Mouse (Mus musculus): ENCODE data around the gene Trim41. TPM values are rescaled to one million over a fixed set of nuclear protein-coding genes. Genes with fewer than 3 reads are reported as not detected.
"Not testable (repeated sequence)": the region's sequence is repeated elsewhere in the genome, so short reads cannot be mapped to it uniquely, and the experiment has no call there.

The Trim41 gene
- polyA plus RNA-seq, 1 experiment from 2014 or later: 3.2 TPM

DNA sequence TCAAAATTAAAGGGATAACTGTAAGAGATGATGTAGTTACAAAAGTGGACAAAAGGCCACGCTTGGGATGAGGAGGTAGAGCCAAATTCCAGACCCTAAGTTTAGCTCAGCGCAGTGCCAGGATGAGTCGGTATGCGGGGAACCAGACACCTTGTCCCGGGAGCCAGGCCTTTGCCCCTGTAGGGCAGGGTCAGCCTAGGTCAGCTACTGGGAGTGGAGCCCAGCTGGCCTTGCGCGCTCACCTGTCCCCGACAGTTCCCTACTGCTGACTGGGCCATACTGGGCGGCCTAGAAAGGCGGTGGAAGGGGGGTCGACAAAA lies 19.8 kb upstream of the Trim41 start:
- 16% methylated on average over 11 of the region's 11 CpGs for WGBS
- H3K36me3 ChIP-seq: no peaks in the 10 kb centered on the region
- H3K4me1 ChIP-seq: peaks cover 19% of the 10 kb centered on the region
- H3K4me3 ChIP-seq: peak overlapping the region; percentile 89
- no peaks in the 10 kb centered on the region for H3K9me3 ChIP-seq
- no peak for ATAC-seq (ENCODE audit: extremely low read depth, insufficient number of reproducible peaks, low FRiP score, low TSS enrichment)
- H3K9ac ChIP-seq: peak overlapping the region; percentile 88
- peak overlapping the region; percentile 92 for H3K4me2 ChIP-seq
- H3K27me3 ChIP-seq (replicated peaks): peaks cover 22% of the 10 kb centered on the region
- H3K27ac ChIP-seq (replicated peaks): no peak overlapping the region

DNA sequence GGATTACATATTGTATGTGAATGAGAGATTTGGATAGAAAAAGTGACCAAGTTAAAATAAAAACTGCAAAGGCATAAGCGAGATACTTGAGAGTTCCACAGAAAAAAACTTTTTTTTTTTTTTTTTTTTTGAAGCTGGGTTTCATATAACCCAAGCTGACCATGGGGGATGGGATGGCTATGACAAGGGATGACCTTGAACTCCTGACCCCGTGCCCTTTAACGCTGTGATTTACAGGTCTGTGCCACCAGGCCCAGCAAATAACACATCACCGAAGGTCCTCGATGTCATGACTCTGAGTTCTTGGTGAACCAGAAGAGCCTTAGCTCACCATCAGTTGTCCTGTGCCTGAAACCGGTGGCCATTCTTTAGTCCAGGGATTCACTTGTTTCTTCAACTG lies 18.8 kb upstream of the Trim41 start:
- H3K4me3 ChIP-seq: no peak overlapping the region
- no peak overlapping the region for H3K4me2 ChIP-seq
- H3K9ac ChIP-seq: no peak overlapping the region
- no peak for ATAC-seq (ENCODE audit: extremely low read depth, insufficient number of reproducible peaks, low FRiP score, low TSS enrichment)
- H3K27me3 ChIP-seq (replicated peaks): peaks cover 22% of the 10 kb centered on the region
- H3K4me1 ChIP-seq: peaks cover 19% of the 10 kb centered on the region
- no peaks in the 10 kb centered on the region for H3K36me3 ChIP-seq
- WGBS: 69% methylated on average over 6 of the region's 6 CpGs
- no peaks in the 10 kb centered on the region for H3K9me3 ChIP-seq
- no peak overlapping the region for H3K27ac ChIP-seq (replicated peaks)

DNA sequence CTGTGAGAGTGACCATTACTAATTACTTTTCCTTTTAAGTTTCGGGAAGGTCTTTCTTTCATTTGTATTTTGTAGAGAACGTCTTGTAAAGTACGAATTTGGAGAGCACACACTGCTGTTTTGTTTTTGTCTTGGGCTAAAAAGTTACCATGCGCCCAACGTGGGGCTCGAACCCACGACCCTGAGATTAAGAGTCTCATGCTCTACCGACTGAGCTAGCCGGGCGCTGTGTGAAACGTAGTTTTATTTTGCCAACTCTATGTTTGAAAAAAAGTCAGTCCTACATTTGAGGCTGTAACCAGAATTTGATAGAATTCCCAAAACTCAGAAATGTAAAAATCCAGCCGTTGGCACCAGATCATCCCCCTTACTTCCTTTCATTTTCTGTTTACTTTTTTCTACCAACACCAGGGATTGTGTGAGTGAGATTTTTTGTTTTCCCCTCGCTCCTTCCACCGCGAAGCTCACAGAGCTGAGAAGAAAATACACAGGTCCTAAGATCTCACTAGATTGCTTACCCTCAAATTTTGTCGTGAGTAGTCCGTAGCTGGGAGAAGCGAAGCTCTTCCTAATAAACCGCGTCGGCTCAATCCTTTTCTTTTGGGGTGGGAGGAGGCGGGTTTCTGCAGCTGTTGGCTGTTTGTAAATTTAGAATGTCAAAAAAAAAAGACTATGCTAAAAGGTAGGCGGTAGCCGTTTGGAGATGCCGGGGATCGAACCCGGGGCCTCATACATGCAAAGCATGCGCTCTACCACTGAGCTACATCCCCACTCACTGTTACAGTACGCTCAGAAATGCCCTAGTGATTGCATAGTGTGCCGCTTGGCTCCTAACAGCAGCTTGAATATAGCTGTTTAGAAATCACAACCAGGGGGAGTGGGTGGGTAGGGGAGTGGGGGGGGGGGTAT lies 16.8 kb upstream of the Trim41 start:
- H3K4me2 ChIP-seq: peak overlapping the region; percentile 76
- H3K4me3 ChIP-seq: peak overlapping the region; percentile 79
- H3K36me3 ChIP-seq: no peaks in the 10 kb centered on the region
- WGBS: under 1% methylated on average over 30 of the region's 30 CpGs
- H3K27ac ChIP-seq (replicated peaks): peak overlapping the region; percentile 76
- H3K4me1 ChIP-seq: peaks cover 29% of the 10 kb centered on the region
- H3K27me3 ChIP-seq (replicated peaks): peaks cover 14% of the 10 kb centered on the region
- H3K9me3 ChIP-seq: no peaks in the 10 kb centered on the region
- ATAC-seq (ENCODE audit: extremely low read depth, insufficient number of reproducible peaks, low FRiP score, low TSS enrichment): peak; percentile 71
- H3K9ac ChIP-seq: peak overlapping the region; percentile 87

DNA sequence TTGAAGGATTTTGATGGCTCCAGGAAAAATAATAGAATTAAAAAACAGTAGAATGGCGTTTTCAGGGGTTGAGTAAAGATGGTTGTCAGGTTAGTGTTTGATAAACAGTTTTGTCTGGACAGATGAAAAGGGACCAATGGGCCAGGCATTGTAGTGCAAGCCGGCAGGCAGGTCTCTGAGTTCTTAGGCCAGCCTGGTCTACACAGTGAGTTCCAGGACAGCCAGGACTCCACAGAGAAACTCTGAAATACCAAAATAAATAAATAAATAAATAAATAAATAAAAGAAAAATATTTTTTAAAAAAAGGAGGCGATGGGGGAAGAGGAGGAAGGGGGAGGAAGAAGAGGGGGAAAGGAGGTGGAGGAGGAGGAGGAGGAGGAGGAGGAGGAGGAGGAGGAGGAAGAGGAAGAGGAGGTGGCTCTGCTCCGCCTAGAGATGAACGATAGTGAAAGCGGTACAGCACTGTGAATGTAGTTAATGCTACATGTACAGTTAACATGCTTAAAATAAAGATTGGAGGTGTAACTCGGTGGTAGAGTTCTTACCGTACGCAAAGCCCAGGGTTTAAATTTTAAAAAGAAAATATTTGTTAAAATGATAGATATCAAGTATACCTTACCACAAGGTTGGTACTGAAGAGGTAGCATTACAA lies 16.1 kb upstream of the Trim41 start:
- H3K9ac ChIP-seq: 0 out of 2 replicates have a peak overlapping the region, but pooled peaks have one; percentile 28
- peak overlapping the region; percentile 76 for H3K4me2 ChIP-seq
- 40% methylated on average over 8 of the region's 9 CpGs for whole genome bisulfite sequencing
- peaks cover 23% of the 10 kb centered on the region for H3K4me1 ChIP-seq
- H3K36me3 ChIP-seq: no peaks in the 10 kb centered on the region
- H3K4me3 ChIP-seq: peak overlapping the region; percentile 79
- H3K27ac ChIP-seq (replicated peaks): no peak overlapping the region
- peaks cover 14% of the 10 kb centered on the region for H3K27me3 ChIP-seq (replicated peaks)
- no peak for ATAC-seq (ENCODE audit: extremely low read depth, insufficient number of reproducible peaks, low FRiP score, low TSS enrichment)
- H3K9me3 ChIP-seq: no peaks in the 10 kb centered on the region

DNA sequence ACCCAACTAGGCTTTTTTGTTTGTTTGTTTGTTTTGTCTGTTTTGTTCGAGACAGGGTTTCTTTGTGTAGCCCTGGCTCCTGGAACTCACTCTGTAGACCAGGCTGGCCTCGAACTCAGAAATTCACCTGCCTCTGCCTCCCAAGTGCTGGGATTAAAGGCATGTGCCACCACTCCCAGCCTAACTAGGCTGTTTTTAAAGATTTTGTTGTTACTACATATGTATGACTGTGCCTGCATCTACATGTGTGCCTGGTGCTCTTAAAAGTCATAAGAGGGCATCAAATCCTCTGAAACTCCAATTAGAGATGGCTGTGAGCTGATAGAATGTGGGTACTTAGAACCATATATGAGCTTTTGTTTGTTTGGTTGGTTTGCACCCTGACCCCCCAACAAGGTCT lies 14.1 kb upstream of the Trim41 start:
- WGBS: 60% methylated on average over 2 of the region's 2 CpGs
- no peak for ATAC-seq (ENCODE audit: extremely low read depth, insufficient number of reproducible peaks, low FRiP score, low TSS enrichment)
- Histone ChIP-seq H3K9ac (no peak overlapping the region), H3K27ac (replicated peaks) (no peak overlapping the region), H3K27me3 (replicated peaks) (peaks cover 4% of the 10 kb centered on the region; the same call in 1 of the 2 replicates), H3K4me1 (peaks cover 22% of the 10 kb centered on the region), H3K4me3 (no peak overlapping the region), H3K9me3 (no peaks in the 10 kb centered on the region; the same call in 1 of the 2 replicates), H3K4me2 (no peak overlapping the region), H3K36me3 (no peaks in the 10 kb centered on the region)

DNA sequence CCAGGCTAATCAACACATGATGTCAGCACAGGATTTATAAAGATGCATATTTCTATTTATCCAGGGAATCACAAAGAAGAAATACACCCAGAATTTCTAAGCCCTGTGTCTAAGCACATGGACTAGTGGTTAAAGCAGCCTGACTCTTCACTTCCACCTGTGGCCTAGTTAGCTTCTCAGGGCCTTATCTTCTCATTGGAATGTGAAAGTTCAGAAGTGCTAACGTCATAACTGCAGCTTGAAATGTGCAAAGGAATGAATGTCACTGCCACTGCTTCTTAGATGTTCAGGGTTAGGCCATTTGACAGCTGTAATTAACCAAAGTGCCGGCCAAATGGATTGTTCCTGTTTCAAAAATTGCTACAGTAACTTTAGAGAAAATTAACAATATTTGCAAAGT lies 13.1 kb upstream of the Trim41 start:
- no peak for ATAC-seq (ENCODE audit: extremely low read depth, insufficient number of reproducible peaks, low FRiP score, low TSS enrichment)
- Histone ChIP-seq H3K4me1 (peaks cover 22% of the 10 kb centered on the region), H3K9me3 (no peaks in the 10 kb centered on the region; the same call in 1 of the 2 replicates), H3K9ac (0 out of 2 replicates have a peak overlapping the region, but pooled peaks have one; percentile 28), H3K36me3 (no peaks in the 10 kb centered on the region), H3K4me3 (no peak overlapping the region), H3K27me3 (replicated peaks) (no peaks in the 10 kb centered on the region), H3K27ac (replicated peaks) (0 out of 2 replicates have a peak overlapping the region, but pooled peaks have one; percentile 15), H3K4me2 (no peak overlapping the region)
- WGBS: 32% methylated on average over 2 of the region's 2 CpGs

DNA sequence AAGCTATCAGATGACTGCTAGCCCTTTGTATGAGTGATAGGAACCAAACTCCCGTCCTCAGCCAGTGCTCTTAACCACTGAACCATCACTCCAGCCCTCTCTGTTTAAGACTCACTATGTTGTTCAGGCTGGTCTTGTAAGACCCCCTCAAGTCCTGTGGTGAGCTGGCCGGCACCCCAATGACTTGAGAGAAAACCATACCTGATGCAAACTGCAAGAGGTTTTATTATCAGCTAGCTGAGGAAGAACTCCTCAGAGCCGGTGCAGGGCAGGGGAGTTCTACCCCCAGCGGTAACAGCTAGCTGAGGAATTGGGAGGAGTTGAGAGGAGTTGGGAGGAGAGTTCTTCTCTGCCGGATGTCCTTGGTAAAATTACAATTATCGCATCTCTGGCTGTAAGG lies 10.8 kb upstream of the Trim41 start:
- ATAC-seq (ENCODE audit: extremely low read depth, insufficient number of reproducible peaks, low FRiP score, low TSS enrichment): no peak
- 73% methylated on average over 6 of the region's 6 CpGs for WGBS
- H3K9me3 ChIP-seq: no peaks in the 10 kb centered on the region; the same call in 1 of the 2 replicates
- H3K9ac ChIP-seq: no peak overlapping the region
- H3K4me2 ChIP-seq: no peak overlapping the region
- no peak overlapping the region for H3K4me3 ChIP-seq
- H3K4me1 ChIP-seq: peaks cover 31% of the 10 kb centered on the region
- H3K27ac ChIP-seq (replicated peaks): no peak overlapping the region
- H3K36me3 ChIP-seq: no peaks in the 10 kb centered on the region
- peaks cover 10% of the 10 kb centered on the region; the same call in 1 of the 2 replicates for H3K27me3 ChIP-seq (replicated peaks)

DNA sequence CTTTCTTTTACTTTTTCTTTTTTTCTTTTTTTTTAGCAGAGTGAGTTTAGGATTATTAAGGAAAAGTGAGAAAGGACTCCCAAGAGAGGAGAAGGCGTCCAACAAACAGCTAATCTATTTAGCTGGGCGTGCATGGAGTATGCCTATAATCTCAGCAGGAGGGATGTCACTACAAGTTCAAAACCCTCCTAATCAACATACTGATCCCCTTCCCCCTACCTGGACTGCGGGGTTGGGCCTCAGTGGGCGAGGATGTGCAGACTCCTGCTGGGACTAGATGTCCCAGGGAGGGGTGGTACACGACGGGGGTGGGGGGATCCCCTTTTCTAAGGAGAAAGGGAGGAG lies 9.6 kb upstream of the Trim41 start:
- under 1% methylated on average over 6 of the region's 6 CpGs for WGBS
- H3K27ac ChIP-seq (replicated peaks): peak overlapping the region; percentile 70
- no peaks in the 10 kb centered on the region for H3K36me3 ChIP-seq
- H3K9me3 ChIP-seq: no peaks in the 10 kb centered on the region; the same call in 1 of the 2 replicates
- peak overlapping the region; percentile 56 for H3K4me3 ChIP-seq
- peak; percentile 42; the same call in 1 of the 2 replicates for ATAC-seq (ENCODE audit: extremely low read depth, insufficient number of reproducible peaks, low FRiP score, low TSS enrichment)
- peaks cover 10% of the 10 kb centered on the region; the same call in 1 of the 2 replicates for H3K27me3 ChIP-seq (replicated peaks)
- peaks cover 31% of the 10 kb centered on the region for H3K4me1 ChIP-seq
- peak overlapping the region; percentile 71 for H3K4me2 ChIP-seq
- H3K9ac ChIP-seq: peak overlapping the region; percentile 76

DNA sequence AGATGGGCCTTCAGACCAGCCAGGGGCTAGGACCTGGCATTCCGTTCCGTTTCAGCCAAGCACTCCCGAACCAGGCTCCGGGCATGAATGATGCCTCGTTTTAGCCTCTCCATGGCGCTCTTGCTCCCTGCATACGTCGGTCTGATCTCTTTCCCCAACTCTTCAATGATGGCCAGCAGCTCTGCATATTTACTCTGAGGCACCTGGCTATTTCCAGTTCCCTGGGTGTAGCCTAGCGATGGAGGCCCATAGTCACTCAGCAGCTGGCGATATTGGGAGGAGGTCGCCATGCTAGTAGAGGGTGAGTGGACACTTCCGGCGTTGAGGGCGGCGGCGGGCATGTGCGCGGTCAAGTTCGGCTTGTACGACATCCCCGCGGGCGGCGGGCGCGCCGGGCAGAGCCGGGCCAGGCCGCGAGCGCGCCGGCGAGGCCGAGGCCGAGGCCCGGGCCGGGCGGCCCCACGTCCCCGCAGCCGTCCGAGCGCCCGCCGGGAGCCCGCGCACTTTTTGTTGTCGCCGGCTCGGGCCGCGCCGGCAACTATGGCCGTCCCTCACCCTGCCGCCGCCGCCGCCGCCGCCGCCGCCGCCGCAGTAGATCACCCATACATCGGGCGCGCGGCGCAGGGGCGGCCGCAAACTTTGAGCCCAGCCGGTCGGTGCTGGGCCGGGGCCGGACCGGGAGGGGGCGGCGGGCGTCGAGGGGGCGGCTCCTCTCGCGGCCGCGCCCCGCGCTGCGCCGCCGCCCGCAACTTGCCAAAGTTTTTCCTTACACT lies 9.0 kb upstream of the Trim41 start, which contains the start of the genes Trim7 and Gm12184:
Gene Trim7, plus strand, starts transcription at position 162 of the 773 bp plus-strand sequence.
Gene Gm12184, minus strand, starts transcription at position 677 of the 773 bp plus-strand sequence.
- H3K9me3 ChIP-seq: not testable (repeated sequence)

DNA sequence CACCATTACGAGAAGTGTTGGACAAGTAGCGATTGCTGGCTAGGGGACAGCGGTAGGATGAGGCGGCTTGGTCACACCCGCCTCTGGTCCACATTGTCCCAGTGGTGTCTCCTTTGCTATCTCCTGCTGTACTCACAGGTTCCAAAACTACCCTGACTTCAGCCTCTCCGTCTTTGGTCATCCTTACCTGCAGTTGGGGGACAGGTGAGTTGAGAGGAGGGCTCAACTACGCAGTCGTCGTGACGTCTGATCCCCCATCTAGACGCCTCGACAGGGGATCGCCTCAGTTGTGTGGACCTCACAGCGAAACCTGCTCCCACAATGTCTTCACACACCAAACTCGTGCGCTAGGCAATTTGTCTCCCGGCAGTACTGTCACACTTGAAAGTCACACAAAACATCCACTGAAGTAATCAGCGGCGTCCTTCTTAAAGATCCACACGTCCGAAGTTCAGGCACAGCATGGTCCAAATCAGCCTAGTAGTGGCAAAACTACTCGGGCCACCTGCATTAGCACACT lies 7.2 kb upstream of the Trim41 start:
- peaks cover 20% of the 10 kb centered on the region for H3K4me1 ChIP-seq
- H3K4me2 ChIP-seq: peak overlapping the region; percentile 88
- peak overlapping the region; percentile 54 for H3K4me3 ChIP-seq
- 6% methylated on average over 22 of the region's 22 CpGs for WGBS
- ATAC-seq (ENCODE audit: extremely low read depth, insufficient number of reproducible peaks, low FRiP score, low TSS enrichment): no peak
- peak overlapping the region; percentile 72 for H3K9ac ChIP-seq
- H3K9me3 ChIP-seq: no peaks in the 10 kb centered on the region; the same call in 1 of the 2 replicates
- H3K27ac ChIP-seq (replicated peaks): no peak overlapping the region
- H3K36me3 ChIP-seq: no peaks in the 10 kb centered on the region
- peaks cover 10% of the 10 kb centered on the region; the same call in 1 of the 2 replicates for H3K27me3 ChIP-seq (replicated peaks)

More for the DNA sequence above, 9.0 kb upstream of the Trim41 start, which contains the start of the genes Trim7 and Gm12184:
- ATAC-seq (ENCODE audit: extremely low read depth, insufficient number of reproducible peaks, low FRiP score, low TSS enrichment): peak; percentile 75
- peak within 1 kb of the TSS; percentile 76 for H3K9ac ChIP-seq
- peak within 1 kb of the TSS; percentile 70 for H3K27ac ChIP-seq (replicated peaks)
- not testable (repeated sequence) for H3K36me3 ChIP-seq
- H3K4me2 ChIP-seq: peak within 1 kb of the TSS; percentile 71
- H3K4me3 ChIP-seq: peak within 1 kb of the TSS; percentile 56
- under 1% methylated on average over 46 of the region's 92 CpGs for whole genome bisulfite sequencing
- peaks cover 10% of the 10 kb centered on the region; the same call in 1 of the 2 replicates for H3K27me3 ChIP-seq (replicated peaks)
- peaks cover 31% of the 10 kb centered on the region for H3K4me1 ChIP-seq

Measured in heart, embryonic 13.5 days (tissue).